In genomic region chr11:35624515-35625270, GRCm38 (mm10) we compare ENCODE assay signal across 11 mouse cellular contexts.
A peak's percentile ranks its signal among the peaks of the same experiment; 100 is the strongest.
DNase-seq lines count a peak whose midpoint lies in the region; ATAC-seq and TF ChIP-seq lines count a peak whose summit lies in the region.
"Had no signal": no experiment of that assay in that cellular context is flagged by ENCODE, and none has a peak within 500 bp of the region (broad histone marks: within the 10 kb centered on the region; RNA-seq: fewer than 3 reads in every experiment).

No protein-coding gene starts in this region.

- peak; percentile 50 for ATAC-seq in frontal cortex, adult (ENCODE audit: low TSS enrichment)
- no peak for ATAC-seq in stomach, postnatal 0 days (ENCODE audit: low FRiP score, low TSS enrichment)

- TF ChIP-seq EP300 in stomach, postnatal 0 days (optimal IDR thresholded peaks at IDR 0.05): no peak

- H3K9me3 ChIP-seq in stomach, postnatal 0 days (ENCODE audit: control insufficient read depth, low read length): no peaks in the 10 kb centered on the region
- H3K9me3 ChIP-seq: lung, embryonic 15.5 days had no signal

- peak overlapping the region; percentile 70 for H3K27ac ChIP-seq in layer of hippocampus, adult 2 months
- no peak overlapping the region for H3K27ac ChIP-seq in stomach, postnatal 0 days (replicated peaks)
- H3K27ac ChIP-seq: lung, embryonic 15.5 days had no signal

- H3K4me1 ChIP-seq in stomach, postnatal 0 days (replicated peaks; ENCODE audit: control insufficient read depth, insufficient read depth): no peaks in the 10 kb centered on the region
- H3K4me1 ChIP-seq: lung, embryonic 15.5 days had no signal

- no peak overlapping the region for H3K4me3 ChIP-seq in layer of hippocampus, adult 2 months
- H3K4me3 ChIP-seq in stomach, postnatal 0 days (ENCODE audit: low read depth, low read length): no peak overlapping the region
- H3K4me3 ChIP-seq: lung, embryonic 15.5 days had no signal

- no peak overlapping the region for H3K9ac ChIP-seq in stomach, postnatal 0 days (ENCODE audit: low read length)
- H3K9ac ChIP-seq: lung, embryonic 15.5 days had no signal

- TF ChIP-seq CTCF in layer of hippocampus, adult 2 months (conservative IDR thresholded peaks at IDR 0.05): no peak
- TF ChIP-seq CTCF in stomach, postnatal 0 days (IDR thresholded peaks at IDR 0.05; ENCODE audit: low read depth): no peak

- DNase-seq in adrenal gland, adult 8-10 months: peak; percentile 30
- no peak for DNase-seq in adrenal gland, postnatal 4 days (ENCODE audit: low spot score in 2 of 2)
- DNase-seq in frontal cortex, postnatal 25 days (ENCODE audit: low spot score in 2 of 2): no peak
- DNase-seq in layer of hippocampus, adult 2 months (ENCODE audit: low spot score in 2 of 2): peak in 1 of 2 experiments; percentile 39
- no peak for DNase-seq in layer of hippocampus, postnatal 25 days (ENCODE audit: extremely low spot score in 1 of 2, low spot score in 1 of 2)
- DNase-seq in layer of hippocampus, adult 9-11 months: peak; percentile 66
- DNase-seq in stomach, postnatal 0 days (ENCODE audit: low spot score): no peak
- DNase-seq: kidney, adult 9 months; liver had no signal

- H3K27me3 ChIP-seq in stomach, postnatal 0 days (ENCODE audit: control insufficient read depth, insufficient read depth, low read length): no peaks in the 10 kb centered on the region
- H3K27me3 ChIP-seq: lung, embryonic 15.5 days had no signal

- no peaks in the 10 kb centered on the region for H3K36me3 ChIP-seq in stomach, postnatal 0 days (ENCODE audit: control insufficient read depth, insufficient read depth, low read length)
- H3K36me3 ChIP-seq: lung, embryonic 15.5 days had no signal

- 77% methylated on average over 21 of the region's 21 CpGs for WGBS in stomach, postnatal 0 days

- H3K4me2 ChIP-seq in stomach, postnatal 0 days (replicated peaks; ENCODE audit: low read depth): no peak overlapping the region
- H3K4me2 ChIP-seq: lung, embryonic 15.5 days had no signal

Comparison
In these comparisons a context has a peak if more than half of its experiments do, and no peak if none do; other contexts are left out.
1. DNase-seq: peak in adrenal gland, adult 8-10 months (single experiment) and layer of hippocampus, adult 9-11 months (single experiment); none in adrenal gland, postnatal 4 days (0 of 2), frontal cortex, postnatal 25 days (0 of 2), layer of hippocampus, postnatal 25 days (0 of 2) and stomach, postnatal 0 days (single experiment).